Mouse (Mus musculus) embryo, embryonic 11 days (tissue): ENCODE data around the gene Troap.

Experiments used
- DNase-seq: peaks from one replicate; pipeline ENCODE4 v3.0.0-alpha.2; 2015

Gene Troap

GRCm38 (mm10) chr15:99074019-99074599 lies at the start of gene Troap:
Gene Troap, plus strand, starts transcription at chr15:99074575.
- no peak for DNase-seq

GRCm38 (mm10) chr15:99024668-99025314 lies 49.6 kb upstream of the Troap start:
- peak; percentile 90 for DNase-seq

GRCm38 (mm10) chr15:99025414-99025813 lies 49.0 kb upstream of the Troap start:
- no peak for DNase-seq

GRCm38 (mm10) chr15:99026259-99026658 lies 48.1 kb upstream of the Troap start:
- peak; percentile 50 for DNase-seq

GRCm38 (mm10) chr15:99027116-99027515 lies 47.3 kb upstream of the Troap start:
- DNase-seq: no peak

- DNase-seq: peak; percentile 53
Observed at GRCm38 (mm10) chr15:99028874-99029458, 45.4 kb upstream of the Troap start.

GRCm38 (mm10) chr15:99029619-99030584 lies 44.5 kb upstream of the Troap start, which contains the start of gene Tuba1c:
Gene Tuba1c, plus strand, starts transcription at chr15:99029891.
- peak; percentile 93 for DNase-seq

- DNase-seq: peak; percentile 46
Observed at GRCm38 (mm10) chr15:99030585-99031387, 43.6 kb upstream of the Troap start.

- no peak for DNase-seq
Observed at GRCm38 (mm10) chr15:99031388-99031675, 43.0 kb upstream of the Troap start.

GRCm38 (mm10) chr15:99032041-99032725 lies 42.2 kb upstream of the Troap start:
- DNase-seq: no peak

- no peak for DNase-seq
Observed at GRCm38 (mm10) chr15:99032726-99033250, 41.6 kb upstream of the Troap start.

- DNase-seq: no peak
Observed at GRCm38 (mm10) chr15:99033498-99034270, 40.7 kb upstream of the Troap start.

- DNase-seq: no peak
Observed at GRCm38 (mm10) chr15:99035431-99035830, 38.9 kb upstream of the Troap start.

GRCm38 (mm10) chr15:99036249-99036905 lies 38.0 kb upstream of the Troap start:
- DNase-seq: no peak

GRCm38 (mm10) chr15:99038025-99038424 lies 36.4 kb upstream of the Troap start:
- no peak for DNase-seq

GRCm38 (mm10) chr15:99038797-99039196 lies 35.6 kb upstream of the Troap start:
- no peak for DNase-seq

- no peak for DNase-seq
Observed at GRCm38 (mm10) chr15:99039306-99039705, 35.1 kb upstream of the Troap start.

GRCm38 (mm10) chr15:99039996-99040919 lies 34.1 kb upstream of the Troap start:
- DNase-seq: no peak
